22 mouse cellular contexts compared by ENCODE assay signal in genomic region chr9:32156706-32157105, GRCm38 (mm10). TPM values are rescaled to one million over a fixed set of nuclear protein-coding genes. Genes with fewer than 3 reads are reported as not detected.
DNase-seq lines count a peak whose midpoint lies in the region; ATAC-seq and TF ChIP-seq lines count a peak whose summit lies in the region.
"Had no signal": no experiment of that assay in that cellular context is flagged by ENCODE, and none has a peak within 500 bp of the region (broad histone marks: within the 10 kb centered on the region; RNA-seq: fewer than 3 reads in every experiment).

No protein-coding gene starts in this region.

- no peaks in the 10 kb centered on the region for H3K36me3 ChIP-seq in kidney, postnatal 0 days (ENCODE audit: insufficient read depth, low read length)
- H3K36me3 ChIP-seq in heart, adult 2 months (ENCODE audit: control insufficient read depth, insufficient read depth, low read length): no peaks in the 10 kb centered on the region; the same call in 1 of the 2 replicates
- H3K36me3 ChIP-seq: embryonic facial prominence, embryonic 13.5 days had no signal

- no peaks in the 10 kb centered on the region for H3K79me2 ChIP-seq in heart, adult 2 months (replicated peaks; ENCODE audit: control insufficient read depth, insufficient read depth, low read length)

- TF ChIP-seq POLR2A in heart, adult 2 months (IDR thresholded peaks at IDR 0.05; ENCODE audit: insufficient read depth, low read depth, low read length): no peak

- no peak overlapping the region for H3K4me3 ChIP-seq in kidney, postnatal 0 days (replicated peaks; ENCODE audit: low read depth, low read length)
- H3K4me3 ChIP-seq in heart, adult 2 months: no peak overlapping the region
- H3K4me3 ChIP-seq: embryonic facial prominence, embryonic 13.5 days; forebrain, embryonic 13.5 days; gastrocnemius, adult 2 months; heart, embryonic 13.5 days had no signal

- ATAC-seq in kidney, postnatal 0 days (replicated peaks; ENCODE audit: low FRiP score, low read depth): peak; percentile 90
- ATAC-seq: activated CD4-positive, CD25-positive, alpha-beta regulatory T cell, adult 4 months; forebrain, embryonic 13.5 days; forebrain, postnatal 0 days; hindbrain, embryonic 16.5 days; Patski had no signal

- no peak overlapping the region for H3K27ac ChIP-seq in kidney, postnatal 0 days
- H3K27ac ChIP-seq in heart, adult 2 months: no peak overlapping the region
- H3K27ac ChIP-seq: embryonic facial prominence, embryonic 13.5 days; forebrain, embryonic 13.5 days; gastrocnemius, adult 2 months; heart, embryonic 13.5 days had no signal

- DNase-seq in kidney, adult 11 months: peak; percentile 57
- no peak for DNase-seq in kidney, adult 18-20 months
- DNase-seq in kidney, adult 9 months: peak; percentile 67
- peak; percentile 12 for DNase-seq in kidney, postnatal 0 days (ENCODE audit: low spot score)
- peak; percentile 52 to 58 for DNase-seq in kidney, postnatal 36 days
- no peak for DNase-seq in gastrocnemius, postnatal 10 days
- no peak for DNase-seq in heart, adult 2 months
- DNase-seq: adrenal gland, postnatal 14 days; cerebellum, adult 11-12 months; cerebellum, adult 9-10 months; cerebellum, postnatal 36 days; forebrain, postnatal 0 days; gastrocnemius, adult 2 months; gastrocnemius, postnatal 36 days; heart, postnatal 36 days had no signal

- H3K4me2 ChIP-seq in kidney, postnatal 0 days (ENCODE audit: low read length): no peak overlapping the region
- H3K4me2 ChIP-seq: embryonic facial prominence, embryonic 13.5 days; forebrain, embryonic 13.5 days; heart, embryonic 13.5 days had no signal

- H3K9ac ChIP-seq in kidney, postnatal 0 days (ENCODE audit: low read depth, low read length): no peak overlapping the region
- no peak overlapping the region for H3K9ac ChIP-seq in heart, adult 2 months (ENCODE audit: low read depth, low read length)
- H3K9ac ChIP-seq: embryonic facial prominence, embryonic 13.5 days; forebrain, embryonic 13.5 days; forebrain, postnatal 0 days had no signal

- H3K9me3 ChIP-seq in kidney, postnatal 0 days (replicated peaks; ENCODE audit: low read length): no peaks in the 10 kb centered on the region
- H3K9me3 ChIP-seq: embryonic facial prominence, embryonic 13.5 days; forebrain, embryonic 13.5 days; heart, embryonic 13.5 days had no signal

- H3K4me1 ChIP-seq in kidney, postnatal 0 days (replicated peaks; ENCODE audit: insufficient read depth, low read length): no peaks in the 10 kb centered on the region
- no peaks in the 10 kb centered on the region; the same call in none of the 2 replicates for H3K4me1 ChIP-seq in heart, adult 2 months (ENCODE audit: control insufficient read depth, insufficient read depth, low read length)
- H3K4me1 ChIP-seq: embryonic facial prominence, embryonic 13.5 days; forebrain, embryonic 13.5 days had no signal

- no peak for TF ChIP-seq CTCF in kidney, postnatal 0 days (IDR thresholded peaks at IDR 0.05; ENCODE audit: low read depth)
- TF ChIP-seq CTCF in heart, adult 2 months (IDR thresholded peaks at IDR 0.05): no peak

- intact Hi-C loops in heart, adult 2 months (cut with DNase I): loop anchor here (5.0 kb wide), 1 partner anchor 599 kb away; no protein-coding TSS in a partner anchor

- WGBS in kidney, postnatal 0 days: 78% methylated on average over 4 of the region's 4 CpGs
- 92% methylated on average over 4 of the region's 4 CpGs for WGBS in heart, adult 2 months

- no peak for TF ChIP-seq EP300 in heart, adult 2 months (IDR thresholded peaks at IDR 0.05; ENCODE audit: insufficient read depth, low read depth, low read length)

- no peaks in the 10 kb centered on the region for H3K27me3 ChIP-seq in kidney, postnatal 0 days (ENCODE audit: insufficient read depth, low read length)
- no peaks in the 10 kb centered on the region for H3K27me3 ChIP-seq in heart, adult 2 months (ENCODE audit: control insufficient read depth, insufficient read depth, low read length)
- H3K27me3 ChIP-seq: CH12.LX; embryonic facial prominence, embryonic 13.5 days; forebrain, embryonic 13.5 days; heart, embryonic 13.5 days; Patski had no signal

RNA-seq across cellular contexts. Expression of gene Arhgap32, which starts 40.8 kb away (rescaled TPM):
- polyA plus RNA-seq in kidney, postnatal 0 days (2015; fragmentation: Nextera tagmentation; extraction: Ambion mirVana): 9.4 and 10.1 TPM in 2 replicates
- total RNA-seq in gastrocnemius, postnatal 10 days (2021): 10 to 100 TPM; 23.4 to 29.5 TPM
- 10 to 100 TPM; 18.0 to 20.8 TPM for total RNA-seq in heart, adult 2 months (2021)
- polyA plus RNA-seq in heart, adult 2 months (2012; rRNA removed): 3.2 and 4.1 TPM in 2 replicates
- polyA plus RNA-seq: activated CD4-positive, CD25-positive, alpha-beta regulatory T cell, adult 4 months had no signal

Comparison
In these comparisons a context has a peak if more than half of its experiments do, and no peak if none do; other contexts are left out.
1. DNase-seq: peak in kidney, adult 11 months (single experiment), kidney, adult 9 months (single experiment), kidney, postnatal 0 days (single experiment) and kidney, postnatal 36 days (2 of 2); none in kidney, adult 18-20 months (single experiment), gastrocnemius, postnatal 10 days (single experiment) and heart, adult 2 months (0 of 2).